Mouse (Mus musculus) megakaryocyte, embryonic 14.5 days (primary cell): ENCODE results near the gene Trp53rkb. TPM values are rescaled to one million over a fixed set of nuclear protein-coding genes. Genes with fewer than 3 reads are reported as not detected.

Experiments used
- H3K27me3 ChIP-seq: replicated peaks from 2 replicates; pipeline ENCODE3; 2012; ENCODE audit warnings: inconsistent platforms
- H3K36me3 ChIP-seq: replicated peaks from 2 replicates; pipeline ENCODE3; 2012; ENCODE audit warnings: low read length, inconsistent platforms, mixed read lengths
- H3K4me1 ChIP-seq: 2 replicates; pipeline ENCODE4 v1.6.1; 2012; ENCODE audit warnings: inconsistent platforms
- H3K4me3 ChIP-seq: replicated peaks from 2 replicates; pipeline ENCODE3; 2012; ENCODE audit warnings: moderate library complexity, mild to moderate bottlenecking, inconsistent platforms
- H3K9me3 ChIP-seq: 2 replicates; pipeline ENCODE4 v1.6.1; 2012; ENCODE audit warnings: inconsistent platforms
- FLI1 ChIP-seq: IDR thresholded peaks from 2 replicates; pipeline ENCODE4 v1.6.1; 2012; ENCODE audit warnings: low read length, inconsistent platforms, mixed read lengths
- GATA1 ChIP-seq: IDR thresholded peaks from 3 replicates; pipeline ENCODE4 v1.6.1; 2012; ENCODE audit warnings: mixed read lengths, low read length, inconsistent platforms, borderline replicate concordance
- polyA plus RNA-seq: library from polyadenylated mRNA; stranded (reverse); fragments of >175 nt; gene quantifications from 2 replicates; pipeline ENCODE4 v1.2.3, GENCODE M21; 2012; ENCODE audit warnings: low replicate concordance; ENCODE audit not compliant: insufficient read depth

The Trp53rkb gene
- polyA plus RNA-seq, 1 experiment: 1.8 TPM

DNA sequence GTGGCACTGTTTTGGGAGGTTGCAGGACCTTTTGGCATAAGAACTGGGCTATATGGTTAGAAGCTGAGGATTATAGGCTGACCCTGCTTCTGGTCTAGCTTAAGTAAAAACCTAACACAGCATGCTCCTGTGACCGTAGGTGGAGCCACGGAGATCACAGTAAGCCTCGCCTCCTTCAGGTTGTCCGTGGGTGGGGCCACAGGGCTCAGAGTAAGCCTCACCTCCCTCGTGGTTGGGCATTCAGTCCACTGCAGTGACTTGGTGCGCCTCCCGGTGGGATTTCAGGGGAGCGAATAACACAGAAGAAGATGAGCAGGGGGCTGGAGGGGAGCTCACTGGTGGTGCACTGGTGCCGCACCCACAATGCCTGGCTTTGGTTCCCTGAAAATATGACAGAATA, 24.7 kb upstream of the Trp53rkb start:
- H3K4me3 ChIP-seq: no peak overlapping the region
- no peaks in the 10 kb centered on the region for H3K4me1 ChIP-seq
- H3K9me3 ChIP-seq: peaks cover 5% of the 10 kb centered on the region; the same call in 1 of the 2 replicates
- TF ChIP-seq GATA1 (no peak), FLI1 (no peak)
- H3K36me3 ChIP-seq: no peaks in the 10 kb centered on the region
- H3K27me3 ChIP-seq: peaks cover 47% of the 10 kb centered on the region

GRCm38 (mm10) chr2:166771396-166771795, 20.9 kb upstream of the Trp53rkb start:
- Histone ChIP-seq H3K36me3 (no peaks in the 10 kb centered on the region), H3K27me3 (peaks cover 46% of the 10 kb centered on the region), H3K4me3 (no peak overlapping the region), H3K9me3 (peaks cover 5% of the 10 kb centered on the region; the same call in 1 of the 2 replicates), H3K4me1 (peaks cover 6% of the 10 kb centered on the region)
- no peak for TF ChIP-seq GATA1
- no peak for TF ChIP-seq FLI1

DNA sequence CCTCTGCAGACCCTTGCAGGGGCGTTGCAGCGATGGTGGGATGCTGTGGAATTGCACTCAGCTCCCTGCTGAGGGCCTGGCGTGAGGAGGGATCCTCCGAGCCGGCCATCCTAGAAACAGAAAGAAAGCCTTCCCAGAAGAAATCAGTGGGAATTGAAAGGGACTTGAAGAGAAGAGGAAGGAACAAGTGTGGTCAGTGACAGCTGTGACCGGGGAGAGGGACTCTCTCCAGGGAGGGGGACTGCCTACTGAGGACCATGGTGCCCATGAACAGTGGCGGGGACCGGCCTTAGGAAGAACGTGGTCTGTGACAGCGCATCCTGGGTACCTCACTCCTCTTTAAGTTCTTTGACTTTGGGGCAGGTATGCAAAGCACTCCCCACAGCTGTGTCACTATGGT, 18.7 kb upstream of the Trp53rkb start:
- Histone ChIP-seq H3K9me3 (no peaks in the 10 kb centered on the region), H3K27me3 (peaks cover 49% of the 10 kb centered on the region), H3K36me3 (no peaks in the 10 kb centered on the region), H3K4me3 (no peak overlapping the region), H3K4me1 (peaks cover 9% of the 10 kb centered on the region)
- no peak for TF ChIP-seq FLI1
- no peak for TF ChIP-seq GATA1

GRCm38 (mm10) chr2:166774275-166774674, 18.1 kb upstream of the Trp53rkb start:
- H3K4me3 ChIP-seq: peak overlapping the region; percentile 11
- TF ChIP-seq GATA1 (no peak), FLI1 (no peak)
- H3K36me3 ChIP-seq: no peaks in the 10 kb centered on the region
- H3K9me3 ChIP-seq: no peaks in the 10 kb centered on the region
- H3K27me3 ChIP-seq: peaks cover 47% of the 10 kb centered on the region
- peaks cover 9% of the 10 kb centered on the region for H3K4me1 ChIP-seq

- no peaks in the 10 kb centered on the region for H3K9me3 ChIP-seq
- no peaks in the 10 kb centered on the region for H3K36me3 ChIP-seq
- peaks cover 46% of the 10 kb centered on the region for H3K27me3 ChIP-seq
- TF ChIP-seq GATA1 (no peak), FLI1 (no peak)
- no peak overlapping the region for H3K4me3 ChIP-seq
- peaks cover 9% of the 10 kb centered on the region for H3K4me1 ChIP-seq
These were observed 16.9 kb upstream of the Trp53rkb start for GRCm38 (mm10) chr2:166775357-166775893.

DNA sequence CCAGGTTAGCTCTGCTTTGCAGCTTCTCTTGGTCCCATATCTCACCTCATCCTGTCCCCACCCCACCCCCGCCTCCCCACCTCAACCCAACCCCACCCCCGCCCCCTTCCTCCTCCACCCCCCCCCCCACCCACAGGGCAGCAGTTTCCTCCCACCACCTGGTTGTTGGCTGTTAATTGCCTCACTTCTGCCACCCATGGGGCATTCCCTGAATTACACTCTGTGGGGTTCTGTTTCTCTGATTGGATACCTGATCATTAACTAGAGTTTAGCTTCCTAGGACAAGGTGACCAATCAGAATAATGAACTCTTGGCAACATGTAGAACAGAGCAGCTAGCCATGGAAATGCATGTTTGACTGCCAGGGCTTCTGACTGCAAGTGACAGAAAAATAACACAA, 16.1 kb upstream of the Trp53rkb start:
- Histone ChIP-seq H3K27me3 (peaks cover 49% of the 10 kb centered on the region), H3K4me1 (peaks cover 14% of the 10 kb centered on the region), H3K36me3 (no peaks in the 10 kb centered on the region), H3K4me3 (no peak overlapping the region), H3K9me3 (no peaks in the 10 kb centered on the region)
- TF ChIP-seq FLI1 (no peak), GATA1 (no peak)

DNA sequence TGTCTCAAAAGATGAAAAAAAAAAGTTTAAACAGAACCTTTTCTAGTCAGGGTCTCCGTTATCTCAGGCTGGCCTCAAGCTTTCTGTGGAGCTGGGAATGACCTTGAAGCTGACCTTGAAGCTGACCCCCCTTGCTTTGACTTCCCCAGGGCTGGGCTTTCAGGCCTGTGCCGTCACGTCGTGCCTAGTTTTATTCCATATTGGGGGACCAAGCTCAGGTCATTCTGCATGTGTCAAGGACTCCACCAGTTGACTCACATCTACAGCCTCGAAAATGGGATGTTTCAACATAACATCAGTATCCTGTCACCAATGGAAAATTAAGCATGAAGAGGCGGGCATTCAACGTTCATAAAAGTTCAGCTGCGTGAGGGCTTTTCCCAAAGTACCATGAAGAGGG, 12.4 kb upstream of the Trp53rkb start:
- H3K36me3 ChIP-seq: no peaks in the 10 kb centered on the region
- peaks cover 32% of the 10 kb centered on the region for H3K27me3 ChIP-seq
- no peak for TF ChIP-seq FLI1
- peaks cover 15% of the 10 kb centered on the region for H3K4me1 ChIP-seq
- H3K9me3 ChIP-seq: no peaks in the 10 kb centered on the region
- H3K4me3 ChIP-seq: no peak overlapping the region

DNA sequence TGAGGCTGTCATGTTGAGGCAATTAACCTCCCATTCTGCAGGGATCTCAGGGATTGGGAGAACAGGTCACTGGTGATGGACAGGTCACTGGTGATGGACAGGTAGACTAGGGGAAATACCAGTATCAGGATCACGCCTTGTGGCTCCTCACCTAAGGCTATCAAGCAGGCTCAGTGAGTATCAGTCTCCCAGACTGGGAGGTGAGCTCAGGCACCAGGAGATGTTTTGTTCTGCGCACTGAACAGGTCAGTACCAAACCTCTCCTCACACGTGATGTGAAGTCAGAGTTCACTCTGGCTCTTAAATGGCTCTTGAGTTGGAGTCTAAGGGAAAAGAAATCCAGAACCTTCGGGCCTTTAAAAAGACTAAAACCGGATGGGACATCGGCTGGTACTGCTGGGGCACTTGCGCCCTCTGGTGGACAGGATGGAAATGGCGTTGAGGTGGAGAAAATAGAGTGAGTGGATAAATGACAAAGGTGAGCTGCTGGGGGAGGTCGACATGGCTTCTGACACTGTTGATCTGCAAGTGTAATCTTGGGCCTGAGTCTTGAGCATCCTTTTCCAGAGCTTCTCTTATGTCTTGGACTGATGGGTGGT, 11.3 kb upstream of the Trp53rkb start:
- H3K4me1 ChIP-seq: peaks cover 22% of the 10 kb centered on the region
- H3K9me3 ChIP-seq: no peaks in the 10 kb centered on the region
- H3K4me3 ChIP-seq: peak overlapping the region; percentile 31
- H3K36me3 ChIP-seq: no peaks in the 10 kb centered on the region
- H3K27me3 ChIP-seq: peaks cover 32% of the 10 kb centered on the region
- no peak for TF ChIP-seq GATA1
- no peak for TF ChIP-seq FLI1

- peaks cover 17% of the 10 kb centered on the region for H3K27me3 ChIP-seq
- H3K4me1 ChIP-seq: peaks cover 33% of the 10 kb centered on the region
- TF ChIP-seq FLI1 (no peak), GATA1 (no peak)
- H3K4me3 ChIP-seq: no peak overlapping the region
- H3K36me3 ChIP-seq: no peaks in the 10 kb centered on the region
- H3K9me3 ChIP-seq: no peaks in the 10 kb centered on the region
These were observed 8.0 kb upstream of the Trp53rkb start for GRCm38 (mm10) chr2:166784376-166784775.

GRCm38 (mm10) chr2:166786353-166787004, 5.9 kb upstream of the Trp53rkb start:
- no peaks in the 10 kb centered on the region for H3K36me3 ChIP-seq
- no peaks in the 10 kb centered on the region for H3K9me3 ChIP-seq
- TF ChIP-seq FLI1 (no peak), GATA1 (no peak)
- peaks cover 28% of the 10 kb centered on the region for H3K4me1 ChIP-seq
- H3K4me3 ChIP-seq: peak overlapping the region; percentile 98
- peaks cover 5% of the 10 kb centered on the region for H3K27me3 ChIP-seq
